Comparison of ENCODE assay signal across 25 mouse cellular contexts in genomic region chr3:103214593-103215285, GRCm38 (mm10). TPM values are rescaled to one million over a fixed set of nuclear protein-coding genes. Genes with fewer than 3 reads are reported as not detected.
DNase-seq lines count a peak whose midpoint lies in the region; ATAC-seq and TF ChIP-seq lines count a peak whose summit lies in the region.
"Had no signal": no experiment of that assay in that cellular context is flagged by ENCODE, and none has a peak within 500 bp of the region (broad histone marks: within the 10 kb centered on the region; RNA-seq: fewer than 3 reads in every experiment).

No protein-coding gene starts in this region.

- intact Hi-C loops in gastrocnemius, postnatal 14 days (cut with DNase I; ENCODE audit: low total_unique reads), result no loop called here

- peak; percentile 93 for TF ChIP-seq EP300 in ES-Bruce4 (IDR thresholded peaks at IDR 0.05; ENCODE audit: insufficient read depth, low read depth, low read length)

- H3K9me3 ChIP-seq in ES-Bruce4 (replicated peaks; ENCODE audit: control insufficient read depth, insufficient read depth, low read length, poor library complexity, severe bottlenecking), result peaks cover 19% of the 10 kb centered on the region
- H3K9me3 ChIP-seq in heart, embryonic 12.5 days (replicated peaks), result peaks cover under 1% of the 10 kb centered on the region; the same call in 1 of the 2 replicates
- H3K9me3 ChIP-seq: embryonic facial prominence, embryonic 15.5 days; heart, embryonic 10.5 days; hindbrain, embryonic 10.5 days; limb, embryonic 13.5 days; midbrain, embryonic 13.5 days had no signal

- TF ChIP-seq POLR2A in ES-Bruce4 (IDR thresholded peaks at IDR 0.05; ENCODE audit: insufficient read depth, low read length), result no peak
- no peak for TF ChIP-seq POLR2A in bone marrow macrophage, adult 2 months (IDR thresholded peaks at IDR 0.05; ENCODE audit: borderline replicate concordance, low read depth, low read length)

- no peak for ATAC-seq in heart, embryonic 12.5 days (ENCODE audit: insufficient number of reproducible peaks, low FRiP score)
- ATAC-seq: activated CD4-positive, CD25-positive, alpha-beta regulatory T cell, adult 4 months; forebrain, embryonic 14.5 days; hindbrain, embryonic 16.5 days; midbrain, embryonic 13.5 days; Patski had no signal

- no peak for TF ChIP-seq CTCF in ES-Bruce4 (IDR thresholded peaks at IDR 0.05; ENCODE audit: low read depth, low read length)
- no peak for TF ChIP-seq CTCF in bone marrow macrophage, adult 2 months (IDR thresholded peaks at IDR 0.05; ENCODE audit: low read depth, low read length)

- DNase-seq in kidney, adult 18-20 months, result peak; percentile 25
- no peak for DNase-seq in kidney, postnatal 4 days
- DNase-seq in kidney, postnatal 36 days, result peak; percentile 49 to 50
- DNase-seq in heart, adult 18-20 months, result no peak
- no peak for DNase-seq in gastrocnemius, postnatal 14 days
- DNase-seq: adrenal gland, postnatal 25 days; cerebellum, adult 9-11 months; gastrocnemius, adult 2 months; lung, adult 18-20 months; lung, postnatal 14 days; thymus, adult 2 months had no signal

- no peak overlapping the region for H3K4me3 ChIP-seq in ES-Bruce4 (ENCODE audit: low read depth, low read length)
- H3K4me3 ChIP-seq in bone marrow macrophage, adult 2 months (ENCODE audit: insufficient read depth, low read length), result no peak overlapping the region
- no peak overlapping the region for H3K4me3 ChIP-seq in heart, embryonic 12.5 days
- H3K4me3 ChIP-seq: embryonic facial prominence, embryonic 15.5 days; gastrocnemius, adult 2 months; heart, embryonic 10.5 days; hindbrain, embryonic 10.5 days; limb, embryonic 13.5 days; midbrain, embryonic 13.5 days had no signal

- H3K9ac ChIP-seq in ES-Bruce4 (ENCODE audit: low read depth, poor library complexity, severe bottlenecking), result no peak overlapping the region
- no peak overlapping the region for H3K9ac ChIP-seq in heart, embryonic 12.5 days
- H3K9ac ChIP-seq: embryonic facial prominence, embryonic 15.5 days; limb, embryonic 13.5 days; midbrain, embryonic 13.5 days had no signal

- 80% methylated on average over 8 of the region's 8 CpGs for WGBS in heart, embryonic 12.5 days

- H3K27me3 ChIP-seq in ES-Bruce4 (ENCODE audit: control insufficient read depth, insufficient read depth, low read length, poor library complexity, severe bottlenecking), result no peaks in the 10 kb centered on the region
- H3K27me3 ChIP-seq in heart, embryonic 12.5 days (replicated peaks), result no peaks in the 10 kb centered on the region
- H3K27me3 ChIP-seq: embryonic facial prominence, embryonic 15.5 days; limb, embryonic 13.5 days; midbrain, embryonic 13.5 days; Patski had no signal

- no peak overlapping the region for H3K4me2 ChIP-seq in heart, embryonic 12.5 days
- H3K4me2 ChIP-seq: embryonic facial prominence, embryonic 15.5 days; limb, embryonic 13.5 days; midbrain, embryonic 13.5 days had no signal

- peaks cover 7% of the 10 kb centered on the region for H3K4me1 ChIP-seq in ES-Bruce4 (ENCODE audit: control insufficient read depth, insufficient read depth, low read length)
- peaks cover 33% of the 10 kb centered on the region for H3K4me1 ChIP-seq in bone marrow macrophage, adult 2 months (ENCODE audit: control insufficient read depth, insufficient read depth, low read length)
- no peaks in the 10 kb centered on the region for H3K4me1 ChIP-seq in heart, embryonic 12.5 days (replicated peaks)
- H3K4me1 ChIP-seq: embryonic facial prominence, embryonic 15.5 days; heart, embryonic 10.5 days; hindbrain, embryonic 10.5 days; midbrain, embryonic 13.5 days had no signal

- H3K36me3 ChIP-seq in ES-Bruce4 (ENCODE audit: control insufficient read depth, insufficient read depth, low read length, poor library complexity, severe bottlenecking), result 0 out of 2 replicates have a peak, but pooled peaks cover 2% of the 10 kb centered on the region
- no peaks in the 10 kb centered on the region for H3K36me3 ChIP-seq in heart, embryonic 12.5 days
- H3K36me3 ChIP-seq: embryonic facial prominence, embryonic 15.5 days; G1E; heart, embryonic 10.5 days; hindbrain, embryonic 10.5 days; limb, embryonic 13.5 days; midbrain, embryonic 13.5 days had no signal

- H3K27ac ChIP-seq in ES-Bruce4 (ENCODE audit: insufficient read depth, low read length), result peak overlapping the region; percentile 98
- H3K27ac ChIP-seq in bone marrow macrophage, adult 2 months (ENCODE audit: insufficient read depth, low read depth, low read length), result 0 out of 2 replicates have a peak overlapping the region, but pooled peaks have one; percentile 1
- H3K27ac ChIP-seq in heart, embryonic 12.5 days (ENCODE audit: poor library complexity, severe bottlenecking), result no peak overlapping the region
- H3K27ac ChIP-seq: embryonic facial prominence, embryonic 15.5 days; gastrocnemius, adult 2 months; heart, embryonic 10.5 days; hindbrain, embryonic 10.5 days; kidney, postnatal 0 days; limb, embryonic 13.5 days; midbrain, embryonic 13.5 days had no signal

RNA-seq across cellular contexts. Expression of gene Bcas2, which starts 43.3 kb away (rescaled TPM):
- 186 and 192 TPM in 2 replicates for polyA plus RNA-seq in ES-Bruce4 (2011; ENCODE audit: insufficient read depth, insufficient read length, low read depth, missing spikeins)
- 68.5 and 75.7 TPM in 2 replicates for polyA plus RNA-seq in bone marrow macrophage, adult 2 months (2012; ENCODE audit: insufficient read depth, insufficient read length, missing spikeins)
- total RNA-seq in heart, adult 18-20 months (2021), result 10 to 100 TPM; 48.8 to 51.3 TPM
- total RNA-seq in gastrocnemius, postnatal 14 days (2021), result 10 to 100 TPM; 40.3 to 47.4 TPM
- 142 and 148 TPM in 2 replicates for polyA plus RNA-seq in heart, embryonic 12.5 days (2016; fragmentation: Nextera tagmentation; extraction: Ambion mirVana)

Comparison
In these comparisons a context has a peak if more than half of its experiments do, and no peak if none do; other contexts are left out.
1. DNase-seq: peak in kidney, adult 18-20 months (single experiment) and kidney, postnatal 36 days (2 of 2); none in kidney, postnatal 4 days (0 of 2), heart, adult 18-20 months (0 of 2) and gastrocnemius, postnatal 14 days (single experiment).